Mouse (Mus musculus) brain, embryonic 14.5 days (tissue): ENCODE data around the gene Itpr1.

ENCODE experiments used
- CTCF ChIP-seq: fragments of 200-500 bp; IDR thresholded peaks from 2 replicates; pipeline ENCODE4 v1.5.1; 2012; ENCODE audit warnings: inconsistent platforms, mild to moderate bottlenecking, moderate library complexity, borderline replicate concordance; ENCODE audit not compliant: insufficient read depth, insufficient read length; ENCODE audit errors: extremely low read depth
- POLR2A ChIP-seq: fragments of 200-500 bp; IDR thresholded peaks from 2 replicates; pipeline ENCODE4 v1.6.1; 2012; ENCODE audit warnings: mild to moderate bottlenecking, inconsistent platforms, borderline replicate concordance; ENCODE audit not compliant: poor library complexity, insufficient read depth, insufficient read length, severe bottlenecking; ENCODE audit errors: extremely low read depth

- no peak for TF ChIP-seq CTCF
- no peak for TF ChIP-seq POLR2A
These were observed 318.0 kb downstream of the Itpr1 start for GRCm38 (mm10) chr6:108530781-108531323.
